Mouse (Mus musculus): ENCODE measurements around the gene Klc1. TPM values are rescaled to one million over a fixed set of nuclear protein-coding genes. Genes with fewer than 3 reads are reported as not detected.

Gene Klc1
- polyA plus RNA-seq, 1 experiment from 2014 or later: 117 TPM

DNA sequence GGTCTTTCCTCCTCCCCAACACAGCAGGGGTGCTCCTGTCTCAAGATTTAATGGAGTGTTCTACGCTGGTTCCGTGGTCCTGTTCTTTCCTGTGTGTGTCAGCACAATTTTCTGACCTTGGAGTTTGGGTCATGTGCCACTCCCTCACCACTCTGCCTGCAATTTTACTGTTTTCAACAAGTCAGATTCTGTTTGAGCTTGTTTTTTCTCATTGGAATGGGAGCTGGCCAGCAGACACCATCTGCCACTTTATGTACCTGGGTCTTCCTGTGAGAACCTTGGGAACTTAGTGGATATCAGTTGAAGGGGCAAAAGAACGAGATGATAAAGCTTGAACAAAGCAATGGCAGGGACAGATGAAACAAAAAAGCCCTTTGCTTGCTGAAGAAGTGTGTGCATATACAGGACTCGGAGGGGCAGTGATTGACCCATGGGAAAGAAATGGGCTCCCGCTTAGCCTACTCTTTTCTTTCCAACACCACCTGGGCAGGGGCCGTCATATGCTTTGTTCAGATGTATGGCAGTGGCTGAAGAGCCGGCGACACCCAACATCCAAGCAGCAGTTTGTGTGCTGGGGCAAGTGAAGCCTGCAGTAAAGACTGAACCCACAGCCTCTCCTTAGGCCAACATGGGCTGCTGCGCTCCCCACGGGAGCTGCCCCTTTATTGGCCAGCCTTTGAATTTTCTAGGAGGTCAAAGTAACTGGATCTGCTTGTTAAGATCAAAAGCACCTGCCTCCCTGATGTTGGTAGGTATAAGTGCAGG lies 906 bp upstream of the Klc1 start:
- H3K4me1 ChIP-seq (replicated peaks): peaks cover 44% of the 10 kb centered on the region
- peak overlapping the region; percentile 85 for H3K27ac ChIP-seq (ENCODE audit: poor library complexity, severe bottlenecking)
- 56% methylated on average over 10 of the region's 10 CpGs for WGBS
- no peaks in the 10 kb centered on the region for H3K9me3 ChIP-seq (replicated peaks)
- H3K36me3 ChIP-seq: peaks cover 3% of the 10 kb centered on the region; the same call in 1 of the 2 replicates
- no peak for ATAC-seq (ENCODE audit: insufficient number of reproducible peaks, low FRiP score)
- H3K9ac ChIP-seq: peak overlapping the region; percentile 96
- peak overlapping the region; percentile 93 for H3K4me3 ChIP-seq
- H3K4me2 ChIP-seq: peak overlapping the region; percentile 97
- no peaks in the 10 kb centered on the region for H3K27me3 ChIP-seq (replicated peaks)

- peak overlapping the region; percentile 93 for H3K4me3 ChIP-seq
- peak overlapping the region; percentile 85 for H3K27ac ChIP-seq (ENCODE audit: poor library complexity, severe bottlenecking)
- H3K9me3 ChIP-seq (replicated peaks): no peaks in the 10 kb centered on the region
- H3K36me3 ChIP-seq: peaks cover 11% of the 10 kb centered on the region
- no peaks in the 10 kb centered on the region for H3K27me3 ChIP-seq (replicated peaks)
- peak overlapping the region; percentile 97 for H3K4me2 ChIP-seq
- peak overlapping the region; percentile 96 for H3K9ac ChIP-seq
- peak; percentile 31 for ATAC-seq (ENCODE audit: insufficient number of reproducible peaks, low FRiP score)
- 1% methylated on average over 35 of the region's 35 CpGs for WGBS
- H3K4me1 ChIP-seq (replicated peaks): peaks cover 45% of the 10 kb centered on the region
Observed at GRCm38 (mm10) chr12:111759176-111760061, 770 bp downstream of the Klc1 start.

GRCm38 (mm10) chr12:111760306-111760908 lies 1.8 kb downstream of the Klc1 start:
- Histone ChIP-seq H3K9me3 (replicated peaks) (no peaks in the 10 kb centered on the region), H3K4me1 (replicated peaks) (peaks cover 46% of the 10 kb centered on the region), H3K9ac (no peak overlapping the region), H3K27ac (ENCODE audit: poor library complexity, severe bottlenecking) (no peak overlapping the region), H3K4me3 (peak overlapping the region; percentile 93; the same call in 1 of the 2 replicates), H3K36me3 (peaks cover 11% of the 10 kb centered on the region), H3K27me3 (replicated peaks) (no peaks in the 10 kb centered on the region), H3K4me2 (peak overlapping the region; percentile 97)
- 70% methylated on average over 7 of the region's 7 CpGs for WGBS
- ATAC-seq (ENCODE audit: insufficient number of reproducible peaks, low FRiP score): no peak

DNA sequence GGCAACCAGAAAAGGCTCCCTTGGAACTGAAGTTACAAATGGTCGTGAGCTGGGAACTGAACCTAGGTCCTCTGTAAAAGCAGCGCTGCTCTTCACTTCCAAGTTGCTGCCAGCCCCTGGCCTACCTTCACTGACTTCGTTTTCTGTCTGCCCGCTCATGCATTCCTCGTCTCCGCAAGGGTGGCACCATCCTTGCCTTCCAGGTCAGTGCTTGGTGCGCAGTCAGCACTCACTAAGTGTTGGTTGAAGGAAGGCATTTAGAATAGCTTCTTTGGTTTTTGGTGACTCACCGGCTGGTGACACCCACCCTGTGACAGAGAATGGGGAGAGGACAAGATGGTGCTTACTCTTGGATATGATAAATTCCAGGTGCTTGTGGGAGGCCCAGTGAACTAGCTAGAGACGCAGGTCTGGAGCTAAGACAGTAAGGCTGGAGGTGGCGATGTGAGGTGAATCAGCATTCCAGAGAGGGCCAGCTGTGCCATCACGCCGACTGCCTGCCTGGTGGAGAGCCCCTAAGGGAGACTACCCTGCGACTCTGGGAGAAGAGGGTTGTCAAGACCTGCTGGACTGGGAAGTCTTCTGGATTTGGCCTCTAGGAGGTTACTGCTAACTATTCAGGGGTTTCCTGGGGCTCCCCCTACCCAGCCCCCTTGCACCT lies 4.1 kb downstream of the Klc1 start:
- Histone ChIP-seq H3K4me2 (no peak overlapping the region), H3K4me3 (no peak overlapping the region), H3K36me3 (peaks cover 11% of the 10 kb centered on the region), H3K27me3 (replicated peaks) (no peaks in the 10 kb centered on the region), H3K9me3 (replicated peaks) (no peaks in the 10 kb centered on the region), H3K9ac (no peak overlapping the region), H3K4me1 (replicated peaks) (peaks cover 65% of the 10 kb centered on the region), H3K27ac (ENCODE audit: poor library complexity, severe bottlenecking) (no peak overlapping the region)
- ATAC-seq (ENCODE audit: insufficient number of reproducible peaks, low FRiP score): no peak
- 87% methylated on average over 13 of the region's 13 CpGs for WGBS

DNA sequence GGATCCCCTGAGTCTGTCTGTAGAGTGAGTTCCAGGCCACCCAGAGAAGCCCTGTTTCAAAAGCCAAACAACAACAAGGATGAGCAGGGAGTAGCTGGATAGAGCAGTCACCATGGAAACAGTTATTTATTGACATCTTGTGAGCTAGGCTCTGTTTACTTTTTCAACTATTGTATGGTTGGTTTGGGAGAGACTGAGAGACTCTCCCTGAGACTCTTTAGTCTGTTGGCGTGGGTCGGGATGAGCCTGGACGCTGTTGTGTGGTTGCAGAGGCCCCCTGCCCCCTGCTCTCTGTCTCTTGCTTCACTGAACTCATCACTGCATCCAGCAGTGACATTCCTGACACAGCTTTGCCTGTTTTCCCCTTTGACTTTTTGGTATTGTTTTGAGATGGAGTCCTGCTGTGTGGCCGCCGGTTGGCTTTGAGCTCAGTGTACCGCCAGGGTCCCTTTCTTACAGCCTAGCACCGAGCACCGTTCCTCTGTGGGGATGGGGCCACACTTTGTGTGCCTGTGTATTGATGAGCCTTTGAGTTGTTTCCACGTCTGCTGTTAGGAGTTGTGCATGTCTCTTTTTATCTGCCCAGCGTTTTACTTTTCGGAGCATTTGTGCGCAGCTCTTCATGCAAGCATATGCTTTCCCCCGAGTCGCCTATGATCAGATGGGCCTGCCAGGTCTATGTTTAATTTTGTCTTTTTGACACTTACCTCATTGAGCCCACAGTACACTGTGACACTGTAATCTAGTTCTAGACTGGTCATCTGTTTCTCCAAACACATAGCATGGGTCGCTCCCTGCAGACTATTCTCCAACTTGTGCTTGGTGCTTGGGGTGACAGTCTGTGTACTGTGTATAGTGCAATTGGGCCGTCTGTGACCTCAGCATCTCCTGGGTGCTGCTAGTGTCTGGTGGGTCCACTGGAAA lies 7.9 kb downstream of the Klc1 start:
- Histone ChIP-seq H3K36me3 (peaks cover 15% of the 10 kb centered on the region), H3K4me3 (no peak overlapping the region), H3K9me3 (replicated peaks) (no peaks in the 10 kb centered on the region), H3K27ac (ENCODE audit: poor library complexity, severe bottlenecking) (peak overlapping the region; percentile 20; the same call in 1 of the 2 replicates), H3K4me1 (replicated peaks) (peaks cover 65% of the 10 kb centered on the region), H3K9ac (no peak overlapping the region), H3K27me3 (replicated peaks) (no peaks in the 10 kb centered on the region), H3K4me2 (no peak overlapping the region)
- 53% methylated on average over 16 of the region's 16 CpGs for WGBS
- ATAC-seq (ENCODE audit: insufficient number of reproducible peaks, low FRiP score): no peak

DNA sequence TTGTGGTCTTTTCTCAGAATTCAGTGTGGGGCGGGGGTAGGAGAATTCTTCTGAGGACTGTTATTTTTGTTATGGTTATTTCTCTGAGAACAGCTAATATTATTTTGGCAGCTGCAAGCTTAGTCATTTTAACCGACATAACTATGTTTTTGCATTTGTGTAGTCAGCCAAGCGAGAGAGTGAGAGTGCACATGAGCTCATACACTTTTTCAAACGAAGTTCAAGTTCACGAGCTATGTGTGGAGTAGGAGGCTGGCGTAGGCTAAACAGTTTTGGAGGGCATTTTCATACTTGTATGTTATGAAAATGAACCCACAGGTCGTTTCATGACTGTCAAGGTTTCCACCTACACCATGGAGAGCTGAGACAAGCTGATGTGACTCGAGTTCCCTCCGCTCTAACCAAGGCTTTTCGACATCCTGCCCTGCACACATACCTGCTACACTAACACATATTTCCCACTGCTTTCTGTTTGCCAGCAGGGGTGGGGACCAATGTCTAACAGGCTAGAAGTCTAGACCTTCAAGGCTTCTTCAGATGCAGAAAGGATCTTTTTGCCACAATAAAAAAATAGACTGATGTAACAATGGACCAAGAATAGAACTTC lies 9.8 kb downstream of the Klc1 start:
- 89% methylated on average over 10 of the region's 10 CpGs for WGBS
- no peak for ATAC-seq (ENCODE audit: insufficient number of reproducible peaks, low FRiP score)
- no peak overlapping the region for H3K4me3 ChIP-seq
- H3K9me3 ChIP-seq (replicated peaks): no peaks in the 10 kb centered on the region
- H3K36me3 ChIP-seq: peaks cover 20% of the 10 kb centered on the region
- H3K9ac ChIP-seq: no peak overlapping the region
- H3K27me3 ChIP-seq (replicated peaks): no peaks in the 10 kb centered on the region
- no peak overlapping the region; the same call in 1 of the 2 replicates for H3K27ac ChIP-seq (ENCODE audit: poor library complexity, severe bottlenecking)
- peaks cover 46% of the 10 kb centered on the region for H3K4me1 ChIP-seq (replicated peaks)
- no peak overlapping the region for H3K4me2 ChIP-seq

DNA sequence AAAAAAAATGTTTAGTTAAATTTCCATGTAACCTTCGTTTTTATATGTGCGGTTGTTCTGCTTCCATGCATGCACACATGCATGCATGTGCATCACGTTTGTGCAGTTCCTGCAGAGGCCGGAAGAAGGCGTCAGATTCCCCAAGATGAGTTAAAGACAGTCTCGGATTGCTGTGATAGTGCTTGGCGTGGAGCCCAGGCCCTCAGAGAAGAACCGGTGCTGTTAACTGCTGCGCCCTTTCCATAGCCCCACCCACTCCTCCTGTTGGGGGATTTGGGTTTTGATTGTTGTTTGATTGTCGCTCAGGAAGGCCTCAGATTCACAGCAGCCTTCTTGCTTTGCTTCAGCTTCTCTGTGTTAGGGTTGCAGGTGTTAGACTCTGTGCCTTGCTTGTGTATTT lies 10.7 kb downstream of the Klc1 start:
- Histone ChIP-seq H3K9me3 (replicated peaks) (no peaks in the 10 kb centered on the region), H3K27ac (ENCODE audit: poor library complexity, severe bottlenecking) (peak overlapping the region; percentile 73), H3K4me3 (no peak overlapping the region), H3K4me1 (replicated peaks) (peaks cover 45% of the 10 kb centered on the region), H3K9ac (no peak overlapping the region), H3K36me3 (peaks cover 28% of the 10 kb centered on the region), H3K27me3 (replicated peaks) (no peaks in the 10 kb centered on the region), H3K4me2 (no peak overlapping the region)
- 0 out of 2 replicates have a peak, but pooled peaks have one; percentile 72 for ATAC-seq (ENCODE audit: insufficient number of reproducible peaks, low FRiP score)
- WGBS: 30% methylated on average over 10 of the region's 10 CpGs

- no peak overlapping the region for H3K4me3 ChIP-seq
Observed at GRCm38 (mm10) chr12:111769816-111770577, 11.3 kb downstream of the Klc1 start.

GRCm38 (mm10) chr12:111770651-111771050 lies 12.0 kb downstream of the Klc1 start:
- H3K4me2 ChIP-seq: no peak overlapping the region
- H3K4me1 ChIP-seq (replicated peaks): peaks cover 42% of the 10 kb centered on the region
- ATAC-seq (ENCODE audit: insufficient number of reproducible peaks, low FRiP score): no peak
- H3K27me3 ChIP-seq (replicated peaks): no peaks in the 10 kb centered on the region
- peaks cover 41% of the 10 kb centered on the region for H3K36me3 ChIP-seq
- 87% methylated on average over 10 of the region's 10 CpGs for WGBS
- no peaks in the 10 kb centered on the region for H3K9me3 ChIP-seq (replicated peaks)
- no peak overlapping the region for H3K4me3 ChIP-seq
- H3K9ac ChIP-seq: no peak overlapping the region
- 0 out of 2 replicates have a peak overlapping the region, but pooled peaks have one; percentile 73 for H3K27ac ChIP-seq (ENCODE audit: poor library complexity, severe bottlenecking)

More at GRCm38 (mm10) chr12:111769816-111770577, 11.3 kb downstream of the Klc1 start:
- 49% methylated on average over 8 of the region's 9 CpGs for WGBS
- Histone ChIP-seq H3K36me3 (peaks cover 35% of the 10 kb centered on the region), H3K27ac (ENCODE audit: poor library complexity, severe bottlenecking) (peak overlapping the region; percentile 73), H3K9me3 (replicated peaks) (no peaks in the 10 kb centered on the region), H3K9ac (peak overlapping the region; percentile 57; the same call in 1 of the 2 replicates), H3K27me3 (replicated peaks) (no peaks in the 10 kb centered on the region), H3K4me1 (replicated peaks) (peaks cover 45% of the 10 kb centered on the region), H3K4me2 (peak overlapping the region; percentile 3; the same call in 1 of the 2 replicates)
- ATAC-seq (ENCODE audit: insufficient number of reproducible peaks, low FRiP score): no peak

Measured in heart, embryonic 12.5 days (tissue).